Comparison of ENCODE assay signal across 8 mouse cellular contexts in the genomic region with DNA sequence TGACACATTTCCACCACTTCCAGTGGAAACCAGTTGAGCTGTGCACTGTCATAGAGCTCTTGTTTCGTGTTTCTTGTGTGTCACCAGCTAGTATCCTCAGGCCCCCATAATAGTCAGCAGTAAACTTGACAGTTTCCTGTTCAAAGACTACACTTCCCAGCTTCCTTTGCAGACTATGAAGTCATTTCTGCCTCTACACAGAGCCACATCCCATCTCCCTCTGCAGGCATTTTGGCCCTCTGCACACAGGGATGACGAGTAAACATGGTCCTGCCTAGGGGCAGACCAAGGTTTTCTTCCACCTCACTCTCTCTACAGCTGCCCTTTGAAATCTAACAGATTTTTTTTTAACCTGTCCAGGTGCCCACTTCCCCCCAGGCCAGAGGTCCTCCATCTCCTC. TPM values are rescaled to one million over a fixed set of nuclear protein-coding genes. Genes with fewer than 3 reads are reported as not detected.
A peak's percentile ranks its signal among the peaks of the same experiment; 100 is the strongest.
DNase-seq lines count a peak whose midpoint lies in the region; ATAC-seq and TF ChIP-seq lines count a peak whose summit lies in the region.

No protein-coding gene starts in this region.

- H3K4me2 ChIP-seq in embryonic facial prominence, embryonic 13.5 days: peak overlapping the region; percentile 75; the same call in 1 of the 2 replicates

- DNase-seq in embryonic facial prominence, embryonic 10.5 days (ENCODE audit: low spot score): no peak
- DNase-seq in left cerebral cortex, adult 2 months (ENCODE audit: extremely low spot score in 1 of 2, low spot score in 2 of 2): no peak
- DNase-seq in left cerebral cortex, postnatal 36 days (ENCODE audit: low spot score in 2 of 2): no peak
- DNase-seq in NIH3T3 (ENCODE audit: low read depth): peak; percentile 64
- DNase-seq in cerebellum, postnatal 36 days: no peak
- DNase-seq in embryo, embryonic 9.5 days (ENCODE audit: extremely low spot score): no peak

- H3K9ac ChIP-seq in embryonic facial prominence, embryonic 13.5 days: peak overlapping the region; percentile 99; the same call in 1 of the 2 replicates

- no peak for ATAC-seq in embryonic facial prominence, embryonic 13.5 days (ENCODE audit: insufficient number of reproducible peaks, insufficient read depth, low FRiP score, low TSS enrichment, low read depth)

- H3K9me3 ChIP-seq in embryonic facial prominence, embryonic 13.5 days: no peaks in the 10 kb centered on the region
- H3K9me3 ChIP-seq in embryonic facial prominence, embryonic 10.5 days: no peaks in the 10 kb centered on the region

- H3K36me3 ChIP-seq in embryonic facial prominence, embryonic 13.5 days: peaks cover 37% of the 10 kb centered on the region
- peaks cover 49% of the 10 kb centered on the region for H3K36me3 ChIP-seq in embryonic facial prominence, embryonic 10.5 days (replicated peaks)
- peaks cover 26% of the 10 kb centered on the region for H3K36me3 ChIP-seq in macrophage (ENCODE audit: inconsistent target)

- TF ChIP-seq CTCF in left cerebral cortex, adult 2 months (IDR thresholded peaks at IDR 0.05): peak; percentile 8

- H3K4me1 ChIP-seq in embryonic facial prominence, embryonic 13.5 days: peaks cover 32% of the 10 kb centered on the region
- H3K4me1 ChIP-seq in embryonic facial prominence, embryonic 10.5 days: peaks cover 35% of the 10 kb centered on the region

- H3K27me3 ChIP-seq in embryonic facial prominence, embryonic 13.5 days: no peaks in the 10 kb centered on the region
- no peaks in the 10 kb centered on the region for H3K27me3 ChIP-seq in embryonic facial prominence, embryonic 10.5 days (replicated peaks; ENCODE audit: low read depth, poor library complexity, severe bottlenecking)

- H3K79me2 ChIP-seq in macrophage (ENCODE audit: inconsistent target): peaks cover 44% of the 10 kb centered on the region

- 65% methylated on average over 2 of the region's 2 CpGs for WGBS in embryonic facial prominence, embryonic 13.5 days
- WGBS in embryonic facial prominence, embryonic 10.5 days: 72% methylated on average over 2 of the region's 2 CpGs
- WGBS in macrophage (ENCODE audit: missing documents): 49% methylated on average over 2 of the region's 2 CpGs

- intact Hi-C loops in left cerebral cortex, adult 2 months (cut with DNase I): no loop called here
- intact Hi-C loops in left cerebral cortex, postnatal 36 days (cut with DNase I): loop anchor here (5.0 kb wide), 1 partner anchor 60 kb away; no protein-coding TSS in a partner anchor

- H3K4me3 ChIP-seq in embryonic facial prominence, embryonic 13.5 days: no peak overlapping the region
- no peak overlapping the region for H3K4me3 ChIP-seq in embryonic facial prominence, embryonic 10.5 days
- no peak overlapping the region for H3K4me3 ChIP-seq in left cerebral cortex, adult 2 months
- no peak overlapping the region for H3K4me3 ChIP-seq in macrophage (ENCODE audit: inconsistent target)

- no peak overlapping the region for H3K27ac ChIP-seq in embryonic facial prominence, embryonic 13.5 days
- H3K27ac ChIP-seq in embryonic facial prominence, embryonic 10.5 days (replicated peaks): no peak overlapping the region
- H3K27ac ChIP-seq in left cerebral cortex, adult 2 months: no peak overlapping the region
- H3K27ac ChIP-seq in macrophage: peak overlapping the region; percentile 83

RNA-seq across cellular contexts. Expression of gene Mcrip1, which starts 2.1 kb away (rescaled TPM):
- 219 and 247 TPM in 2 replicates for polyA plus RNA-seq in embryonic facial prominence, embryonic 13.5 days (2015; fragmentation: Nextera tagmentation; extraction: Ambion mirVana)
- 201 and 221 TPM in 2 replicates for polyA plus RNA-seq in embryonic facial prominence, embryonic 10.5 days (2016; fragmentation: Nextera tagmentation; extraction: Ambion mirVana)
- 10 to 100 TPM; 68.3 to 83.2 TPM for total RNA-seq in left cerebral cortex, adult 2 months (2021)
- total RNA-seq in left cerebral cortex, postnatal 36 days (2021): 10 to 100 TPM; 73.4 to 91.7 TPM
- total RNA-seq in macrophage (2018; cell fraction: chromatin; rRNA removed): 10 to 100 TPM in 25 of 26 experiments, 1 to 10 TPM in 1; 7.3 to 29.2 (median 19.9) TPM
- total RNA-seq in macrophage (2018; cell fraction: cytosol; rRNA removed): 10 to 100 TPM; 42.4 to 81.4 (median 58.1) TPM
- total RNA-seq in macrophage (2018; cell fraction: nucleus; rRNA removed): 10 to 100 TPM; 22.8 to 50.9 (median 31.9) TPM
- 36.9 to 60.9 TPM (median 57.7 TPM) in 3 replicates for polyA plus RNA-seq in macrophage (2018)

RNA-seq across cellular contexts. Expression of gene Ppp1r27, which starts 3.5 kb away (rescaled TPM):
- polyA plus RNA-seq in embryonic facial prominence, embryonic 13.5 days (2015; fragmentation: Nextera tagmentation; extraction: Ambion mirVana): not detected in 2 replicates
- polyA plus RNA-seq in embryonic facial prominence, embryonic 10.5 days (2016; fragmentation: Nextera tagmentation; extraction: Ambion mirVana): not detected in 2 replicates
- not detected for total RNA-seq in left cerebral cortex, adult 2 months (2021)
- total RNA-seq in left cerebral cortex, postnatal 36 days (2021): not detected
- not detected for total RNA-seq in macrophage (2018; cell fraction: chromatin; rRNA removed)
- under 1 TPM in 1 of 26 experiments, not detected in 25; 0.33 TPM for total RNA-seq in macrophage (2018; cell fraction: cytosol; rRNA removed)
- total RNA-seq in macrophage (2018; cell fraction: nucleus; rRNA removed): not detected
- not detected in 3 replicates for polyA plus RNA-seq in macrophage (2018)

RNA-seq across cellular contexts. Expression of gene Gcgr, which starts 17.0 kb away (rescaled TPM):
- polyA plus RNA-seq in embryonic facial prominence, embryonic 13.5 days (2015; fragmentation: Nextera tagmentation; extraction: Ambion mirVana): 1.3 and 1.7 TPM in 2 replicates
- 0.33 and 0.62 TPM in 2 replicates for polyA plus RNA-seq in embryonic facial prominence, embryonic 10.5 days (2016; fragmentation: Nextera tagmentation; extraction: Ambion mirVana)
- total RNA-seq in left cerebral cortex, adult 2 months (2021): not detected
- not detected for total RNA-seq in left cerebral cortex, postnatal 36 days (2021)
- under 1 TPM in 1 of 26 experiments, not detected in 25; 0.38 TPM for total RNA-seq in macrophage (2018; cell fraction: chromatin; rRNA removed)
- under 1 TPM in 1 of 26 experiments, not detected in 25; 0.09 TPM for total RNA-seq in macrophage (2018; cell fraction: cytosol; rRNA removed)
- not detected for total RNA-seq in macrophage (2018; cell fraction: nucleus; rRNA removed)
- 0.09 TPM in 1 of 3 replicates, not detected in the others for polyA plus RNA-seq in macrophage (2018)

RNA-seq across cellular contexts. Expression of gene P4hb, which starts 25.6 kb away (rescaled TPM):
- 684 and 710 TPM in 2 replicates for polyA plus RNA-seq in embryonic facial prominence, embryonic 13.5 days (2015; fragmentation: Nextera tagmentation; extraction: Ambion mirVana)
- 556 and 565 TPM in 2 replicates for polyA plus RNA-seq in embryonic facial prominence, embryonic 10.5 days (2016; fragmentation: Nextera tagmentation; extraction: Ambion mirVana)
- 100 to 1,000 TPM; 114 to 120 TPM for total RNA-seq in left cerebral cortex, adult 2 months (2021)
- 100 to 1,000 TPM; 122 to 126 TPM for total RNA-seq in left cerebral cortex, postnatal 36 days (2021)
- 100 to 1,000 TPM in 1 of 26 experiments, 10 to 100 TPM in 25; 12.4 to 109 (median 29.4) TPM for total RNA-seq in macrophage (2018; cell fraction: chromatin; rRNA removed)
- 100 to 1,000 TPM; 202 to 385 (median 291) TPM for total RNA-seq in macrophage (2018; cell fraction: cytosol; rRNA removed)
- 100 to 1,000 TPM in 25 of 26 experiments, 10 to 100 TPM in 1; 71.0 to 409 (median 244) TPM for total RNA-seq in macrophage (2018; cell fraction: nucleus; rRNA removed)
- 294 to 442 TPM (median 388 TPM) in 3 replicates for polyA plus RNA-seq in macrophage (2018)

RNA-seq across cellular contexts. Expression of gene Arhgdia, which starts 34.0 kb away (rescaled TPM):
- 535 and 580 TPM in 2 replicates for polyA plus RNA-seq in embryonic facial prominence, embryonic 13.5 days (2015; fragmentation: Nextera tagmentation; extraction: Ambion mirVana)
- polyA plus RNA-seq in embryonic facial prominence, embryonic 10.5 days (2016; fragmentation: Nextera tagmentation; extraction: Ambion mirVana): 735 and 777 TPM in 2 replicates
- 100 to 1,000 TPM; 290 to 300 TPM for total RNA-seq in left cerebral cortex, adult 2 months (2021)
- total RNA-seq in left cerebral cortex, postnatal 36 days (2021): 100 to 1,000 TPM; 304 to 344 TPM
- 100 to 1,000 TPM in 8 of 26 experiments, 10 to 100 TPM in 18; 55.0 to 130 (median 89.0) TPM for total RNA-seq in macrophage (2018; cell fraction: chromatin; rRNA removed)
- total RNA-seq in macrophage (2018; cell fraction: cytosol; rRNA removed): 100 to 1,000 TPM; 680 to 898 (median 773) TPM
- 100 to 1,000 TPM; 152 to 391 (median 260) TPM for total RNA-seq in macrophage (2018; cell fraction: nucleus; rRNA removed)
- polyA plus RNA-seq in macrophage (2018): 662 to 966 TPM (median 875 TPM) in 3 replicates
